Mouse (Mus musculus) liver, embryonic 14.5 days (tissue): ENCODE results near the gene Meioc. TPM values are rescaled to one million over a fixed set of nuclear protein-coding genes. Genes with fewer than 3 reads are reported as not detected.

ENCODE experiments used
- ATAC-seq: fragments of 200-750 bp; cut with Nextera tagmentation; 2 replicates; pipeline ENCODE4 v1.8.0; 2017; ENCODE audit warnings: moderate number of reproducible peaks, mild to moderate bottlenecking, moderate library complexity; ENCODE audit not compliant: insufficient read depth
- DNase-seq, 3 experiments: peaks; one replicate each; pipeline ENCODE4 v3.0.0-alpha.2; 2012 to 2013; ENCODE audit warnings: low read depth in 3 of 3, low spot score in 3 of 3
- H3K27ac ChIP-seq: fragments of 300-500 bp; sonication (generic); 2 replicates; pipeline ENCODE4 v1.5.1; 2014; ENCODE audit warnings: moderate library complexity, mild to moderate bottlenecking, control low read depth, inconsistent platforms
- H3K27me3 ChIP-seq: fragments of 300-500 bp; sonication (generic); 2 replicates; pipeline ENCODE4 v1.6.1; 2014; ENCODE audit warnings: mild to moderate bottlenecking, low read length, moderate library complexity; ENCODE audit not compliant: control insufficient read depth, insufficient read depth
- H3K36me3 ChIP-seq: fragments of 300-500 bp; sonication (generic); replicated peaks from 2 replicates; pipeline ENCODE4 v1.6.1; 2014; ENCODE audit warnings: low read depth; ENCODE audit not compliant: control insufficient read depth, insufficient read depth
- H3K4me1 ChIP-seq, 2 experiments: fragments of 200-500 bp in 1 of 2; fragments of 300-500 bp in 1 of 2; sonication (generic) in 1 of 2; replicated peaks; 2 replicates each; pipeline ENCODE4 v1.6.1; 2012 to 2014; ENCODE audit warnings: antibody characterized with exemption in 1 of 2, inconsistent platforms in 1 of 2, low read length in 1 of 2; ENCODE audit not compliant: control insufficient read depth in 2 of 2, insufficient read depth in 2 of 2
- H3K4me2 ChIP-seq: fragments of 300-500 bp; sonication (generic); 2 replicates; pipeline ENCODE4 v1.6.1; 2014; ENCODE audit warnings: low read depth, mild to moderate bottlenecking, control low read depth, moderate library complexity
- H3K4me3 ChIP-seq, 2 experiments: fragments of 200-500 bp in 1 of 2; fragments of 300-500 bp in 1 of 2; sonication (generic) in 1 of 2; 2 replicates each; pipeline ENCODE4 v1.5.1; 2012 to 2014; ENCODE audit warnings: low read depth in 2 of 2, low read length in 2 of 2, mild to moderate bottlenecking in 2 of 2, control low read depth in 1 of 2, inconsistent platforms in 1 of 2, moderate library complexity in 1 of 2; ENCODE audit not compliant: insufficient read depth in 1 of 2
- H3K9ac ChIP-seq: fragments of 300-500 bp; sonication (generic); replicated peaks from 2 replicates; pipeline ENCODE4 v1.6.1; 2014; ENCODE audit warnings: mild to moderate bottlenecking, control low read depth, moderate library complexity
- H3K9me3 ChIP-seq: fragments of 300-500 bp; sonication (generic); 2 replicates; pipeline ENCODE4 v1.6.1; 2016; ENCODE audit warnings: low read length, mixed read lengths; ENCODE audit not compliant: control insufficient read depth
- CTCF ChIP-seq: IDR thresholded peaks from 2 replicates; pipeline ENCODE4 v1.5.1; 2016; ENCODE audit warnings: antibody characterized with exemption, low read depth, control low read depth
- EP300 ChIP-seq: IDR thresholded peaks from 2 replicates; pipeline ENCODE4 v1.6.1; 2016; ENCODE audit warnings: antibody characterized with exemption, low read depth
- WGBS: fragments of 180-500 bp; shearing (Covaris S2); extraction: QIAGEN DNeasy Blood & Tissue Kit; methylation state at CpG from one replicate; pipeline ENCODE4 v1.1.7; 2014; ENCODE audit not compliant: insufficient replicate concordance; 5-methylcytosine and 5-hydroxymethylcytosine counted together
- microRNA-seq: library from miRNA; unstranded; fragments of <30 nt; microRNA quantifications from one replicate; pipeline ENCODE4, GENCODE M21; 2016
- polyA plus RNA-seq, 2 experiments: library from polyadenylated mRNA; depleted of rRNA in 1 of 2; stranded (reverse) in 1 of 2; unstranded in 1 of 2; fragments of >200 nt; fragmentation: Nextera tagmentation in 1 of 2; extraction: Ambion mirVana in 1 of 2; gene quantifications; 2 replicates each; pipeline versions ENCODE4 v1.2.1 to v1.2.3; 2012 to 2014

Gene Meioc
- polyA plus RNA-seq, 2 experiments, result 0.02 to 0.11 TPM

- H3K4me2 ChIP-seq, result no peak overlapping the region
- H3K27ac ChIP-seq, result no peak overlapping the region
- no peaks in the 10 kb centered on the region for H3K27me3 ChIP-seq
- 58% methylated on average over 7 of the region's 7 CpGs for WGBS
- no peak overlapping the region for H3K4me3 ChIP-seq
- no peaks in the 10 kb centered on the region for H3K36me3 ChIP-seq
- TF ChIP-seq EP300, result no peak
- TF ChIP-seq CTCF, result no peak
- DNase-seq, result no peak
- no peaks in the 10 kb centered on the region for H3K4me1 ChIP-seq
- ATAC-seq, result no peak
- no peaks in the 10 kb centered on the region for H3K9me3 ChIP-seq
- H3K9ac ChIP-seq, result no peak overlapping the region
These were observed 52.6 kb downstream of the Meioc start for GRCm38 (mm10) chr11:102716135-102716534.

- no peak for ATAC-seq
- Histone ChIP-seq H3K9ac (no peak overlapping the region), H3K4me2 (no peak overlapping the region), H3K27me3 (no peaks in the 10 kb centered on the region), H3K36me3 (no peaks in the 10 kb centered on the region), H3K4me1 (0 out of 4 replicates have a peak, but pooled peaks cover 0 to 1% of the 10 kb centered on the region in 2 experiments), H3K27ac (no peak overlapping the region), H3K9me3 (no peaks in the 10 kb centered on the region), H3K4me3 (no peak overlapping the region)
- TF ChIP-seq CTCF (peak; percentile 30), EP300 (no peak)
- 15% methylated on average over 3 of the region's 3 CpGs for WGBS
- DNase-seq, result no peak
These were observed 62.1 kb downstream of the Meioc start for GRCm38 (mm10) chr11:102725574-102725973.

GRCm38 (mm10) chr11:102728614-102729013, 65.1 kb downstream of the Meioc start:
- Histone ChIP-seq H3K4me2 (no peak overlapping the region), H3K9me3 (no peaks in the 10 kb centered on the region), H3K27me3 (no peaks in the 10 kb centered on the region), H3K4me1 (0 out of 4 replicates have a peak, but pooled peaks cover 0 to 1% of the 10 kb centered on the region in 2 experiments), H3K27ac (no peak overlapping the region), H3K9ac (no peak overlapping the region), H3K4me3 (no peak overlapping the region), H3K36me3 (no peaks in the 10 kb centered on the region)
- no peak for ATAC-seq
- DNase-seq, result peak in 1 of 3 experiments; percentile 28
- 24% methylated on average over 7 of the region's 7 CpGs for WGBS
- no peak for TF ChIP-seq EP300
- peak; percentile 51 for TF ChIP-seq CTCF

- no peak overlapping the region for H3K4me2 ChIP-seq
- ATAC-seq (no peak), DNase-seq (no peak)
- H3K9ac ChIP-seq, result no peak overlapping the region
- 66% methylated on average over 3 of the region's 3 CpGs for WGBS
- no peaks in the 10 kb centered on the region for H3K9me3 ChIP-seq
- TF ChIP-seq CTCF, result no peak
- TF ChIP-seq EP300, result no peak
- no peak overlapping the region for H3K27ac ChIP-seq
- H3K27me3 ChIP-seq, result no peaks in the 10 kb centered on the region
- no peaks in the 10 kb centered on the region for H3K36me3 ChIP-seq
- no peak overlapping the region for H3K4me3 ChIP-seq
- H3K4me1 ChIP-seq, result no peaks in the 10 kb centered on the region
These were observed 66.3 kb downstream of the Meioc start for GRCm38 (mm10) chr11:102729835-102730234.

- H3K27ac ChIP-seq, result no peak overlapping the region
- 27% methylated on average over 6 of the region's 6 CpGs for WGBS
- no peaks in the 10 kb centered on the region for H3K36me3 ChIP-seq
- H3K9ac ChIP-seq, result no peak overlapping the region
- H3K9me3 ChIP-seq, result no peaks in the 10 kb centered on the region
- no peaks in the 10 kb centered on the region for H3K4me1 ChIP-seq
- H3K27me3 ChIP-seq, result no peaks in the 10 kb centered on the region
- no peak overlapping the region for H3K4me2 ChIP-seq
- no peak for TF ChIP-seq CTCF
- no peak for TF ChIP-seq EP300
- DNase-seq (no peak), ATAC-seq (no peak)
- no peak overlapping the region for H3K4me3 ChIP-seq
These were observed 67.8 kb downstream of the Meioc start for GRCm38 (mm10) chr11:102731366-102731765.

Small RNA genes lying within 50 kb of the gene (microRNA-seq; reads per million reads assigned to microRNA genes)
- not detected for gene Gm22920

Other genes starting within 250 kb of the Meioc start
- 25.4 and 28.9 TPM in 2 replicates for gene Grn, start 233.4 kb upstream of the Meioc start, polyA plus RNA-seq (2012; rRNA removed)
- 34.1 and 41.4 TPM in 2 replicates for gene Grn, start 233.4 kb upstream of the Meioc start, polyA plus RNA-seq (2014; fragmentation: Nextera tagmentation; extraction: Ambion mirVana)
- gene Fam171a2, start 216.0 kb upstream of the Meioc start, polyA plus RNA-seq (2012; rRNA removed), result 1.6 and 2.0 TPM in 2 replicates
- gene Fam171a2, start 216.0 kb upstream of the Meioc start, polyA plus RNA-seq (2014; fragmentation: Nextera tagmentation; extraction: Ambion mirVana), result 0.17 and 0.35 TPM in 2 replicates
- 28.4 and 35.4 TPM in 2 replicates for gene Itga2b, start 193.6 kb upstream of the Meioc start, polyA plus RNA-seq (2012; rRNA removed)
- gene Itga2b, start 193.6 kb upstream of the Meioc start, polyA plus RNA-seq (2014; fragmentation: Nextera tagmentation; extraction: Ambion mirVana), result 20.0 and 27.3 TPM in 2 replicates
- 7.5 and 7.8 TPM in 2 replicates for gene Gpatch8, start 107.3 kb upstream of the Meioc start, polyA plus RNA-seq (2012; rRNA removed)
- 14.1 and 16.4 TPM in 2 replicates for gene Gpatch8, start 107.3 kb upstream of the Meioc start, polyA plus RNA-seq (2014; fragmentation: Nextera tagmentation; extraction: Ambion mirVana)
- gene Gm11627, start 84.3 kb upstream of the Meioc start, polyA plus RNA-seq (2012; rRNA removed), result 0.08 and 0.17 TPM in 2 replicates
- gene Gm11627, start 84.3 kb upstream of the Meioc start, polyA plus RNA-seq (2014; fragmentation: Nextera tagmentation; extraction: Ambion mirVana), result not detected in 2 replicates
- 0.91 and 1.1 TPM in 2 replicates for gene Fzd2, start 59.3 kb upstream of the Meioc start, polyA plus RNA-seq (2012; rRNA removed)
- gene Fzd2, start 59.3 kb upstream of the Meioc start, polyA plus RNA-seq (2014; fragmentation: Nextera tagmentation; extraction: Ambion mirVana), result 0.28 and 0.47 TPM in 2 replicates
- gene Ccdc43, start 34.1 kb downstream of the Meioc start, polyA plus RNA-seq (2012; rRNA removed), result 4.0 and 7.1 TPM in 2 replicates
- gene Ccdc43, start 34.1 kb downstream of the Meioc start, polyA plus RNA-seq (2014; fragmentation: Nextera tagmentation; extraction: Ambion mirVana), result 14.1 and 14.7 TPM in 2 replicates
- 0.30 TPM in 2 replicates for gene Adam11, start 97.7 kb downstream of the Meioc start, polyA plus RNA-seq (2012; rRNA removed)
- gene Adam11, start 97.7 kb downstream of the Meioc start, polyA plus RNA-seq (2014; fragmentation: Nextera tagmentation; extraction: Ambion mirVana), result 0.04 and 0.06 TPM in 2 replicates
- 1.2 and 1.7 TPM in 2 replicates for gene Gjc1, start 156.0 kb downstream of the Meioc start, polyA plus RNA-seq (2012; rRNA removed)
- 1.1 and 1.5 TPM in 2 replicates for gene Gjc1, start 156.0 kb downstream of the Meioc start, polyA plus RNA-seq (2014; fragmentation: Nextera tagmentation; extraction: Ambion mirVana)
- not detected in 2 replicates for gene Higd1b, start 172.1 kb downstream of the Meioc start, polyA plus RNA-seq (2012; rRNA removed)
- not detected in 2 replicates for gene Higd1b, start 172.1 kb downstream of the Meioc start, polyA plus RNA-seq (2014; fragmentation: Nextera tagmentation; extraction: Ambion mirVana)
- 51.1 and 51.8 TPM in 2 replicates for gene Eftud2, start 217.3 kb downstream of the Meioc start, polyA plus RNA-seq (2012; rRNA removed)
- gene Eftud2, start 217.3 kb downstream of the Meioc start, polyA plus RNA-seq (2014; fragmentation: Nextera tagmentation; extraction: Ambion mirVana), result 88.8 and 116 TPM in 2 replicates
- gene Ccdc103, start 217.5 kb downstream of the Meioc start, polyA plus RNA-seq (2012; rRNA removed), result 0.29 and 0.59 TPM in 2 replicates
- gene Ccdc103, start 217.5 kb downstream of the Meioc start, polyA plus RNA-seq (2014; fragmentation: Nextera tagmentation; extraction: Ambion mirVana), result 0.75 and 1.1 TPM in 2 replicates
- not detected in 2 replicates for gene Fam187a, start 221.5 kb downstream of the Meioc start, polyA plus RNA-seq (2012; rRNA removed)
- 0.06 TPM in 1 of 2 replicates, not detected in the other for gene Fam187a, start 221.5 kb downstream of the Meioc start, polyA plus RNA-seq (2014; fragmentation: Nextera tagmentation; extraction: Ambion mirVana)
- gene Gfap, start 237.2 kb downstream of the Meioc start, polyA plus RNA-seq (2012; rRNA removed), result 8.2 and 12.6 TPM in 2 replicates
- 9.3 and 10.2 TPM in 2 replicates for gene Gfap, start 237.2 kb downstream of the Meioc start, polyA plus RNA-seq (2014; fragmentation: Nextera tagmentation; extraction: Ambion mirVana)